Mouse (Mus musculus) erythroblast, embryonic 14.5 days (primary cell): Measurements from ENCODE around the gene Clspn. TPM values are rescaled to one million over a fixed set of nuclear protein-coding genes. Genes with fewer than 3 reads are reported as not detected.

ENCODE experiments used
- H3K27me3 ChIP-seq: 2 replicates; pipeline ENCODE4 v1.6.1; 2012; ENCODE audit warnings: inconsistent platforms; ENCODE audit not compliant: control insufficient read depth
- H3K36me3 ChIP-seq: 2 replicates; pipeline ENCODE4 v1.6.1; 2012; ENCODE audit warnings: mild to moderate bottlenecking, inconsistent platforms; ENCODE audit not compliant: control insufficient read depth
- H3K4me1 ChIP-seq: 2 replicates; pipeline ENCODE4 v1.6.1; 2012; ENCODE audit warnings: inconsistent platforms; ENCODE audit not compliant: control insufficient read depth
- H3K4me3 ChIP-seq: replicated peaks from 2 replicates; pipeline ENCODE3; 2012; ENCODE audit warnings: moderate library complexity, mild to moderate bottlenecking, inconsistent platforms
- H3K9me3 ChIP-seq: 2 replicates; pipeline ENCODE4 v1.6.1; 2012; ENCODE audit warnings: low read length, inconsistent platforms, mixed read lengths; ENCODE audit not compliant: control insufficient read depth
- GATA1 ChIP-seq: IDR thresholded peaks from 2 replicates; pipeline ENCODE4 v1.6.1; 2012; ENCODE audit warnings: low read length, inconsistent platforms, mixed read lengths
- TAL1 ChIP-seq: IDR thresholded peaks from 3 replicates; pipeline ENCODE4 v1.6.1; 2012; ENCODE audit warnings: low read length, inconsistent platforms, mixed read lengths
- polyA plus RNA-seq: library from polyadenylated mRNA; stranded (reverse); fragments of >175 nt; gene quantifications from 2 replicates; pipeline ENCODE4 v1.2.3, GENCODE M21; 2012

The Clspn gene
- polyA plus RNA-seq, 1 experiment: 0.96 TPM

- H3K4me1 ChIP-seq: peaks cover 17% of the 10 kb centered on the region
- H3K36me3 ChIP-seq: no peaks in the 10 kb centered on the region
- peaks cover 9% of the 10 kb centered on the region for H3K27me3 ChIP-seq
- TF ChIP-seq GATA1 (no peak), TAL1 (no peak)
- H3K9me3 ChIP-seq: no peaks in the 10 kb centered on the region; the same call in 1 of the 2 replicates
- H3K4me3 ChIP-seq: no peak overlapping the region
Measured at GRCm38 (mm10) chr4:126552136-126552535, 4.6 kb upstream of the Clspn start.

GRCm38 (mm10) chr4:126553105-126553504 lies 3.6 kb upstream of the Clspn start:
- H3K4me3 ChIP-seq: no peak overlapping the region
- TF ChIP-seq GATA1 (no peak), TAL1 (no peak)
- peaks cover 9% of the 10 kb centered on the region for H3K27me3 ChIP-seq
- H3K9me3 ChIP-seq: no peaks in the 10 kb centered on the region
- peaks cover 2% of the 10 kb centered on the region for H3K36me3 ChIP-seq
- H3K4me1 ChIP-seq: peaks cover 19% of the 10 kb centered on the region

DNA sequence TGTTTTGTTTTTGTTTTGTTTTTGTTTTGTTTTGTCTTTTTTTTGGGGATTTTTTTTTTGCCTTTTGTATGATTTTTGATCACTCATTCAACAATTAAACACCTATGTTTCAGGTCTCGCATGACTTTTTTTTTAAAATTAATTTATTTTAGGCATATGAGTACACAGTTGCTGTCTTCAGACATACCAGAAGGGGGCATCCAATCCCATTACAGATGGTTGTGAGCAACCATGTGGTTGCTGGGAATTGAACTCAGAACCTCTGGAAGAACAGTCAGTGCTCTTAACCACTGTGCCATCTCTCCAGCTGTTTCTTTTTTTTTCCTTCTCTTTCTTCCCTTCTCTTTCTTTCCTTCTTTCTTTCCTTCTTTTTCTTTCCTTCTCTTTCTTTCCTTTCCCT lies 3.0 kb upstream of the Clspn start:
- Histone ChIP-seq H3K9me3 (no peaks in the 10 kb centered on the region), H3K4me1 (peaks cover 24% of the 10 kb centered on the region), H3K4me3 (no peak overlapping the region), H3K27me3 (peaks cover 7% of the 10 kb centered on the region), H3K36me3 (peaks cover 8% of the 10 kb centered on the region)
- TF ChIP-seq TAL1: no peak
- TF ChIP-seq GATA1: no peak

DNA sequence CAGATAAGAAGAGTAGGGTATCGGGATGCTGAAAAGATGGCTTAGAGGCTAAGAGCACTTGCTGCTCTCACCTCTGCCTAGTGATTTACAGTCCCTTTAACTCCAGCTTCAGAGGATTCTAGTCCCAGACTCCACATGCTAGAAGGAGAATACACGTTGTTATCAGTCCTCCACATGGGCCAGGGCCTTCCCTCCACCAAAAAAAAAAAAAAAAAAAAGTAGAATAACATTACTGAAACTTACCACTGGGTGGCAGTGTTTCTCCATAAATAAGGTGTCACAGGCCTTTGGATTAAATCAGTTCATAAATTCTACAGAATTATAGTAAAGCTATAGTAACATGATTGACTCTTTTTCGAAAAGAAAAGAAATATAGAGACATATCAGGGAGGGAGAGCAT lies 2.3 kb upstream of the Clspn start:
- Histone ChIP-seq H3K36me3 (peaks cover 14% of the 10 kb centered on the region), H3K4me3 (no peak overlapping the region), H3K9me3 (no peaks in the 10 kb centered on the region), H3K4me1 (peaks cover 29% of the 10 kb centered on the region), H3K27me3 (peaks cover 7% of the 10 kb centered on the region)
- TF ChIP-seq TAL1 (no peak), GATA1 (no peak)

GRCm38 (mm10) chr4:126563798-126564197 lies 7.1 kb downstream of the Clspn start:
- TF ChIP-seq TAL1 (no peak), GATA1 (no peak)
- Histone ChIP-seq H3K9me3 (no peaks in the 10 kb centered on the region), H3K4me3 (no peak overlapping the region), H3K4me1 (peaks cover 19% of the 10 kb centered on the region), H3K36me3 (peaks cover 98% of the 10 kb centered on the region), H3K27me3 (no peaks in the 10 kb centered on the region)

- Histone ChIP-seq H3K27me3 (no peaks in the 10 kb centered on the region), H3K36me3 (peaks cover 100% of the 10 kb centered on the region), H3K4me1 (peaks cover 4% of the 10 kb centered on the region), H3K4me3 (no peak overlapping the region), H3K9me3 (no peaks in the 10 kb centered on the region)
- TF ChIP-seq TAL1 (no peak), GATA1 (no peak)
Measured at GRCm38 (mm10) chr4:126567243-126567642, 10.5 kb downstream of the Clspn start.

DNA sequence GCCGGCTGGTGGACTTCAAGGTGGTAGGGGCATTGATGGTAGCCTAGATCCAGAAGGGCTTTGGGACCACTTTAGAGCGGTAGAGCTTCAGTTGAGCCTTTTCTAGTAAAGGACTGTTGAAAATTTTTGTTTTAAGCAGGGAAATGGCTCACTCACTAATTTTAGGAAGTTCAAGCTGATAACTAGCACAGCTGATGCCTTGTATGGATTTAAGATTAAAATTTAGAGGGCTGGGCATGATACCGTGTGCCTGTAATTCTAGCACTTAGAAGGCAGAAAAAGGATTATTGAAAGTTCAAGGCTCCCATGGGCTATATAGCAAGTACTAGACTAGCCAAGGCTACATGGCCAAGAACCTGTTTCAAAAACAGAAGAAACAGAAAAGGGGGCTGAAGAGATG lies 13.0 kb downstream of the Clspn start:
- H3K36me3 ChIP-seq: peaks cover 100% of the 10 kb centered on the region
- H3K9me3 ChIP-seq: peaks cover 15% of the 10 kb centered on the region

GRCm38 (mm10) chr4:126576281-126576680 lies 19.5 kb downstream of the Clspn start:
- TF ChIP-seq TAL1 (no peak), GATA1 (no peak)
- Histone ChIP-seq H3K4me3 (no peak overlapping the region), H3K36me3 (peaks cover 100% of the 10 kb centered on the region), H3K9me3 (peaks cover 15% of the 10 kb centered on the region), H3K4me1 (no peaks in the 10 kb centered on the region; the same call in 1 of the 2 replicates), H3K27me3 (no peaks in the 10 kb centered on the region)

More for the DNA sequence above, 13.0 kb downstream of the Clspn start:
- TF ChIP-seq GATA1 (no peak), TAL1 (no peak)
- Histone ChIP-seq H3K4me3 (no peak overlapping the region), H3K27me3 (no peaks in the 10 kb centered on the region), H3K4me1 (peaks cover 4% of the 10 kb centered on the region)

DNA sequence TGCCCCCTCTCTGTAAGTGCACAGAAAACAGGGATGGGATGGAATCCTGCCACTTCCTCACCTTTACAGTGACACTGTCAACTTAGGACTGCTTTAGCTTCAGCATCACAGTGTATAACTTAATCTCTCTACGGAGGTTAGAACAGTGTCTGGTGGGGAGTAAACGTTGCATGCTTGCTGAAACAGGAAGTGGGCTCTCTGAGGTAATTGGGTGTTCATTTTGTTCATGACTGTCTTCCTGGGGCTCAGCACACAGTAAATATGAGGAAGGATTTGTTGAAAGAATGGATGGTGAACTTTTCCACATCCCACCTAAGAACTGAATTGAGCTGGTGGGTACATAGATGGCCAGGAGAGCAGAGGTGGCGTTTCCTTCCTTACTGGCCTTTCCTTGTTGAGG lies 21.2 kb downstream of the Clspn start:
- TF ChIP-seq TAL1: no peak
- no peak for TF ChIP-seq GATA1
- Histone ChIP-seq H3K4me1 (no peaks in the 10 kb centered on the region), H3K36me3 (peaks cover 99% of the 10 kb centered on the region), H3K4me3 (no peak overlapping the region), H3K9me3 (peaks cover 15% of the 10 kb centered on the region), H3K27me3 (no peaks in the 10 kb centered on the region)

DNA sequence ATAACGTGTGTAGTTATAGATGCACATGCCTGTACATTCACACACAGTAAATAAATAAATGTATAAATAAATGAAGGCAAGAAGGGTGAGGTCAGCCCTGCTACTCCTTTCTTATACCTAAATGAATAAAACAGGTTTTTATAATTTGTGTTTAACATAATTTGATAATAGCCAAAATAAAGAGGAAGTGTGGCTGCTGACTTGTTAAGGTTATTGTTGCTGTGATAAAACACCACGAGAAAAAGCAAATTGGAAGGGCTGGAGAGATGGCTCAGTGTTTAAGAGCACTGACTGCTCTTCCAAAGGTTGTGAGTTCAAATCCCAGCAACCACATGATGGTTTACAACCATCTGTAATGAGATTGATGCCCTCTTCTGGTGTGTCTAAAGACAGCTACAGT lies 22.3 kb downstream of the Clspn start:
- Histone ChIP-seq H3K4me3 (no peak overlapping the region), H3K36me3 (peaks cover 99% of the 10 kb centered on the region), H3K27me3 (no peaks in the 10 kb centered on the region), H3K9me3 (peaks cover 7% of the 10 kb centered on the region), H3K4me1 (no peaks in the 10 kb centered on the region)
- TF ChIP-seq GATA1: no peak
- no peak for TF ChIP-seq TAL1
